Mouse (Mus musculus) hindbrain, embryonic 10.5 days (tissue): Measurements from ENCODE around the gene Tcl1b1. TPM values are rescaled to one million over a fixed set of nuclear protein-coding genes. Genes with fewer than 3 reads are reported as not detected.
A peak's percentile ranks its signal among the peaks of the same experiment; 100 is the strongest.
"Not testable (repeated sequence)": the region's sequence is repeated elsewhere in the genome, so short reads cannot be mapped to it uniquely, and the experiment has no call there.

ENCODE experiments used
- DNase-seq: peaks from one replicate; pipeline ENCODE4 v3.0.0-alpha.2; 2017; ENCODE audit warnings: low spot score
- H3K27ac ChIP-seq: fragments of 300-500 bp; sonication (generic); 2 replicates; pipeline ENCODE4 v1.5.1; 2016; ENCODE audit warnings: mild to moderate bottlenecking, moderate library complexity
- H3K27me3 ChIP-seq: fragments of 300-500 bp; sonication (generic); 2 replicates; pipeline ENCODE4 v1.6.1; 2016; ENCODE audit warnings: mild to moderate bottlenecking; ENCODE audit not compliant: poor library complexity, insufficient read depth, severe bottlenecking
- H3K36me3 ChIP-seq: fragments of 300-500 bp; sonication (generic); 2 replicates; pipeline ENCODE4 v1.6.1; 2016; ENCODE audit warnings: mild to moderate bottlenecking, moderate library complexity
- H3K4me1 ChIP-seq: fragments of 300-500 bp; sonication (generic); replicated peaks from 2 replicates; pipeline ENCODE4 v1.6.1; 2016; ENCODE audit warnings: mild to moderate bottlenecking
- H3K4me3 ChIP-seq: fragments of 300-500 bp; sonication (generic); 2 replicates; pipeline ENCODE4 v1.5.1; 2016; ENCODE audit warnings: mild to moderate bottlenecking, moderate library complexity
- H3K9me3 ChIP-seq: fragments of 300-500 bp; sonication (generic); 2 replicates; pipeline ENCODE4 v1.6.1; 2016; ENCODE audit warnings: mild to moderate bottlenecking, moderate library complexity
- WGBS: fragments of 180-500 bp; shearing (Covaris S2); methylation state at CpG from one replicate; pipeline ENCODE4 v1.1.7; 2016; 5-methylcytosine and 5-hydroxymethylcytosine counted together
- polyA plus RNA-seq: library from polyadenylated mRNA; unstranded; fragments of >200 nt; fragmentation: Nextera tagmentation; extraction: Ambion mirVana; gene quantifications from 2 replicates; pipeline ENCODE4 v1.2.1, GENCODE M21; 2016

Gene Tcl1b1
- polyA plus RNA-seq, result not detected in 2 replicates

- Histone ChIP-seq H3K27me3 (no peaks in the 10 kb centered on the region), H3K36me3 (no peaks in the 10 kb centered on the region), H3K27ac (no peak within 1 kb of the TSS), H3K9me3 (no peaks in the 10 kb centered on the region), H3K4me3 (no peak within 1 kb of the TSS), H3K4me1 (no peaks in the 10 kb centered on the region)
- 88% methylated on average over 4 of the region's 4 CpGs for WGBS
- no peak for DNase-seq
Measured at GRCm38 (mm10) chr12:105159390-105159789, at the start of gene Tcl1b1. Gene Tcl1b1 (plus strand): TSS chr12:105159690.

GRCm38 (mm10) chr12:105109812-105110211, 49.7 kb upstream of the Tcl1b1 start:
- 83% methylated on average over 4 of the region's 4 CpGs for WGBS

GRCm38 (mm10) chr12:105112321-105112988, 47.0 kb upstream of the Tcl1b1 start:
- peaks cover 16% of the 10 kb centered on the region for H3K4me1 ChIP-seq
- WGBS, result 48% methylated on average over 13 of the region's 13 CpGs
- H3K36me3 ChIP-seq, result no peaks in the 10 kb centered on the region
- no peaks in the 10 kb centered on the region for H3K27me3 ChIP-seq
- H3K4me3 ChIP-seq, result no peak overlapping the region
- DNase-seq, result no peak
- H3K9me3 ChIP-seq, result no peaks in the 10 kb centered on the region
- H3K27ac ChIP-seq, result peak overlapping the region; percentile 16

More at GRCm38 (mm10) chr12:105109812-105110211, 49.7 kb upstream of the Tcl1b1 start:
- Histone ChIP-seq H3K4me3 (no peak overlapping the region), H3K27me3 (0 out of 2 replicates have a peak, but pooled peaks cover 3% of the 10 kb centered on the region), H3K9me3 (no peaks in the 10 kb centered on the region), H3K4me1 (peaks cover 16% of the 10 kb centered on the region), H3K36me3 (no peaks in the 10 kb centered on the region), H3K27ac (no peak overlapping the region)
- DNase-seq, result no peak

GRCm38 (mm10) chr12:105116648-105117047, 42.8 kb upstream of the Tcl1b1 start:
- Histone ChIP-seq H3K27me3 (no peaks in the 10 kb centered on the region), H3K36me3 (no peaks in the 10 kb centered on the region), H3K4me1 (peaks cover 9% of the 10 kb centered on the region), H3K9me3 (no peaks in the 10 kb centered on the region), H3K27ac (no peak overlapping the region), H3K4me3 (no peak overlapping the region)
- WGBS, result 87% methylated on average over 1 of the region's 1 CpGs
- no peak for DNase-seq

GRCm38 (mm10) chr12:105125362-105125761, 34.1 kb upstream of the Tcl1b1 start:
- Histone ChIP-seq H3K4me1 (no peaks in the 10 kb centered on the region), H3K36me3 (no peaks in the 10 kb centered on the region), H3K27me3 (no peaks in the 10 kb centered on the region), H3K9me3 (no peaks in the 10 kb centered on the region), H3K27ac (no peak overlapping the region), H3K4me3 (no peak overlapping the region)
- DNase-seq, result no peak
- WGBS, result 86% methylated on average over 6 of the region's 6 CpGs

- no peaks in the 10 kb centered on the region for H3K4me1 ChIP-seq
- no peak for DNase-seq
- no peak overlapping the region for H3K4me3 ChIP-seq
- H3K27me3 ChIP-seq, result no peaks in the 10 kb centered on the region
- H3K36me3 ChIP-seq, result no peaks in the 10 kb centered on the region
- H3K9me3 ChIP-seq, result no peaks in the 10 kb centered on the region
- no peak overlapping the region for H3K27ac ChIP-seq
- WGBS, result 32% methylated on average over 4 of the region's 4 CpGs
Measured at GRCm38 (mm10) chr12:105126516-105126915, 33.0 kb upstream of the Tcl1b1 start.

GRCm38 (mm10) chr12:105127607-105128006, 31.9 kb upstream of the Tcl1b1 start:
- no peak for DNase-seq
- no peaks in the 10 kb centered on the region for H3K4me1 ChIP-seq
- H3K27ac ChIP-seq, result no peak overlapping the region
- no peaks in the 10 kb centered on the region for H3K27me3 ChIP-seq
- no peaks in the 10 kb centered on the region for H3K36me3 ChIP-seq
- no peaks in the 10 kb centered on the region for H3K9me3 ChIP-seq
- WGBS, result 82% methylated on average over 2 of the region's 2 CpGs
- no peak overlapping the region for H3K4me3 ChIP-seq

GRCm38 (mm10) chr12:105129494-105130205, 29.8 kb upstream of the Tcl1b1 start:
- H3K27ac ChIP-seq, H3K4me3 ChIP-seq, H3K9me3 ChIP-seq, DNase-seq, H3K27me3 ChIP-seq, H3K36me3 ChIP-seq, H3K4me1 ChIP-seq: not testable (repeated sequence)
- 70% methylated on average over 3 of the region's 3 CpGs for WGBS

GRCm38 (mm10) chr12:105134167-105134566, 25.3 kb upstream of the Tcl1b1 start:
- not testable (repeated sequence) for H3K27ac ChIP-seq, H3K4me3 ChIP-seq, DNase-seq, H3K4me1 ChIP-seq, H3K9me3 ChIP-seq, H3K27me3 ChIP-seq, H3K36me3 ChIP-seq
- WGBS, result 69% methylated on average over 2 of the region's 2 CpGs

GRCm38 (mm10) chr12:105134826-105135225, 24.7 kb upstream of the Tcl1b1 start:
- not testable (repeated sequence) for H3K4me3 ChIP-seq, H3K27me3 ChIP-seq, H3K9me3 ChIP-seq, H3K4me1 ChIP-seq, DNase-seq, H3K27ac ChIP-seq, H3K36me3 ChIP-seq
- 88% methylated on average over 4 of the region's 4 CpGs for WGBS

GRCm38 (mm10) chr12:105137729-105138128, 21.8 kb upstream of the Tcl1b1 start:
- not testable (repeated sequence) for H3K9me3 ChIP-seq, H3K4me3 ChIP-seq, H3K27ac ChIP-seq, H3K36me3 ChIP-seq, H3K4me1 ChIP-seq, H3K27me3 ChIP-seq, DNase-seq
- WGBS, result 89% methylated on average over 1 of the region's 1 CpGs

GRCm38 (mm10) chr12:105143096-105143495, 16.4 kb upstream of the Tcl1b1 start:
- Histone ChIP-seq H3K9me3 (no peaks in the 10 kb centered on the region), H3K36me3 (no peaks in the 10 kb centered on the region), H3K4me3 (no peak overlapping the region), H3K27ac (no peak overlapping the region), H3K27me3 (no peaks in the 10 kb centered on the region), H3K4me1 (no peaks in the 10 kb centered on the region)
- WGBS, result 91% methylated on average over 3 of the region's 3 CpGs
- DNase-seq, result no peak

- 25% methylated on average over 1 of the region's 1 CpGs for WGBS
- H3K4me1 ChIP-seq, H3K9me3 ChIP-seq, H3K27ac ChIP-seq, H3K4me3 ChIP-seq, DNase-seq, H3K36me3 ChIP-seq, H3K27me3 ChIP-seq: not testable (repeated sequence)
Measured at GRCm38 (mm10) chr12:105144928-105145327, 14.6 kb upstream of the Tcl1b1 start.
